Mouse (Mus musculus) cerebellum, adult (tissue): ENCODE data around the gene Slc24a1.
"Not testable (repeated sequence)": the region's sequence is repeated elsewhere in the genome, so short reads cannot be mapped to it uniquely, and the experiment has no call there.

ENCODE experiments used
- ATAC-seq: cut with Nextera tagmentation; 2 replicates; pipeline ENCODE4 v1.9.2; 2017; ENCODE audit warnings: mild to moderate bottlenecking, moderate library complexity, mixed read lengths; ENCODE audit not compliant: insufficient number of reproducible peaks, low FRiP score, low TSS enrichment

Gene Slc24a1

GRCm38 (mm10) chr9:64951161-64951657 is at the start of gene Slc24a1:
TSS of gene Slc24a1 (minus strand) at chr9:64951607.
- no peak for ATAC-seq

- not testable (repeated sequence) for ATAC-seq
Measured at GRCm38 (mm10) chr9:64995464-64995863, 44.1 kb upstream of the Slc24a1 start.

GRCm38 (mm10) chr9:64990291-64990690 is 38.9 kb upstream of the Slc24a1 start:
- no peak for ATAC-seq

- no peak for ATAC-seq
Measured at GRCm38 (mm10) chr9:64988443-64988842, 37.0 kb upstream of the Slc24a1 start.

- ATAC-seq, result no peak
Measured at GRCm38 (mm10) chr9:64987651-64988050, 36.2 kb upstream of the Slc24a1 start.

- no peak for ATAC-seq
Measured at GRCm38 (mm10) chr9:64985807-64986206, 34.4 kb upstream of the Slc24a1 start.

- ATAC-seq, result no peak
Measured at GRCm38 (mm10) chr9:64985037-64985794, 33.8 kb upstream of the Slc24a1 start.

GRCm38 (mm10) chr9:64981904-64982303 is 30.5 kb upstream of the Slc24a1 start:
- no peak for ATAC-seq

- ATAC-seq, result no peak
Measured at GRCm38 (mm10) chr9:64980548-64980947, 29.1 kb upstream of the Slc24a1 start.

- 0 out of 2 replicates have a peak, but pooled peaks have one; percentile 57 for ATAC-seq
Measured at GRCm38 (mm10) chr9:64960978-64961320, 9.5 kb upstream of the Slc24a1 start.

- ATAC-seq, result peak; percentile 96
Measured at GRCm38 (mm10) chr9:64960117-64960977, 8.9 kb upstream of the Slc24a1 start, which contains the start of gene Ints14. TSS of gene Ints14 (plus strand) at chr9:64960905.

- no peak for ATAC-seq
Measured at GRCm38 (mm10) chr9:64957276-64957675, 5.9 kb upstream of the Slc24a1 start.

GRCm38 (mm10) chr9:64956337-64956736 is 4.9 kb upstream of the Slc24a1 start:
- ATAC-seq, result no peak

- ATAC-seq, result no peak
Measured at GRCm38 (mm10) chr9:64953190-64953589, 1.8 kb upstream of the Slc24a1 start.

- no peak for ATAC-seq
Measured at GRCm38 (mm10) chr9:64952055-64952454, 648 bp upstream of the Slc24a1 start.

- no peak for ATAC-seq
Measured at GRCm38 (mm10) chr9:64947483-64948095, 3.8 kb downstream of the Slc24a1 start.

- ATAC-seq, result no peak
Measured at GRCm38 (mm10) chr9:64943997-64944396, 7.4 kb downstream of the Slc24a1 start.

GRCm38 (mm10) chr9:64941650-64942049 is 9.8 kb downstream of the Slc24a1 start:
- no peak for ATAC-seq

GRCm38 (mm10) chr9:64940731-64941346 is 10.6 kb downstream of the Slc24a1 start:
- ATAC-seq, result no peak

- ATAC-seq, result no peak
Measured at GRCm38 (mm10) chr9:64939790-64940189, 11.6 kb downstream of the Slc24a1 start.
